14 mouse cellular contexts compared by ENCODE assay signal in the genomic region with DNA sequence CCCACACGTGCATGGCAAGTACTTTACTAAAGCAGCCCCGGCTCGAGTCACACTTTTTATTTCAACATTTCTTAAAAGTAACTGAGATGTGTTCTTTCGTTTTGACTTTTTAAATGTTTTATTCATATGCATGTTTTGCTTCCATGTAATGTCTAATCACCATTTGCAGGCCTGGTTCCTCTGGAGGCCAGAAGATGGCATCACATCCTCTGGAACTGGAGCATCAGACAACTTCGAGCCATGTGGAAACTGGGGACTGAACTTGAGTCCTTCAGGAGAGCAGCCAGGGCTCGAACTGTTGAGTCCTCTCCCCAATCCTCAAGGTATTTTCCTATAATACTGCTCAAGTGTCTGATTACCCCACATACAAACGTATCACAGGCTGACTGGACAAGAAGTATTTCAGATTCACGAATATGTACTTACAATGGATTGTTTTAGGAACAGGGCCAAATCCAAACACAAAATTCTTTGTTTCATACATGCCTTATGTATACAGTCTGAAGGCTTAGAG. TPM values are rescaled to one million over a fixed set of nuclear protein-coding genes. Genes with fewer than 3 reads are reported as not detected.
DNase-seq lines count a peak whose midpoint lies in the region; ATAC-seq and TF ChIP-seq lines count a peak whose summit lies in the region.
"Had no signal": no experiment of that assay in that cellular context is flagged by ENCODE, and none has a peak within 500 bp of the region (broad histone marks: within the 10 kb centered on the region; RNA-seq: fewer than 3 reads in every experiment).

No protein-coding gene starts in this region.

- H3K27ac ChIP-seq in cerebellum, adult 2 months (ENCODE audit: insufficient read depth, low read length) = no peak overlapping the region
- H3K27ac ChIP-seq in kidney, embryonic 14.5 days (ENCODE audit: low read depth, low read length) = no peak overlapping the region
- H3K27ac ChIP-seq: forebrain, embryonic 15.5 days; hindbrain, embryonic 14.5 days; limb, embryonic 13.5 days; midbrain, embryonic 12.5 days had no signal

- WGBS in cerebellum, adult 2 months = 60% methylated on average over 8 of the region's 8 CpGs
- WGBS in kidney, embryonic 14.5 days = 78% methylated on average over 8 of the region's 8 CpGs

- H3K4me3 ChIP-seq in cerebellum, adult 2 months (replicated peaks; ENCODE audit: insufficient read depth, low read depth, low read length) = no peak overlapping the region
- no peak overlapping the region for H3K4me3 ChIP-seq in kidney, embryonic 14.5 days (ENCODE audit: low read length)
- H3K4me3 ChIP-seq: forebrain, embryonic 15.5 days; limb, embryonic 13.5 days; midbrain, embryonic 12.5 days had no signal

- no peak for ATAC-seq in kidney, embryonic 14.5 days (ENCODE audit: low FRiP score, low TSS enrichment)
- ATAC-seq: forebrain, embryonic 15.5 days had no signal

- peak; percentile 38; the same call in 1 of the 2 replicates for TF ChIP-seq CTCF in cerebellum, adult 2 months (IDR thresholded peaks at IDR 0.05; ENCODE audit: borderline replicate concordance, insufficient read depth, low read depth, low read length)

- H3K9ac ChIP-seq in kidney, embryonic 14.5 days (ENCODE audit: low read depth, low read length) = no peak overlapping the region
- H3K9ac ChIP-seq: forebrain, embryonic 15.5 days; hindbrain, embryonic 14.5 days; limb, embryonic 13.5 days; midbrain, embryonic 12.5 days had no signal

- H3K36me3 ChIP-seq in kidney, embryonic 14.5 days (ENCODE audit: control insufficient read depth, insufficient read depth, low read length) = peaks cover 33% of the 10 kb centered on the region

- no peaks in the 10 kb centered on the region for H3K27me3 ChIP-seq in cerebellum, adult 2 months (ENCODE audit: control insufficient read depth, insufficient read depth, low read length)
- no peaks in the 10 kb centered on the region for H3K27me3 ChIP-seq in kidney, embryonic 14.5 days (ENCODE audit: control insufficient read depth, insufficient read depth, low read length)
- H3K27me3 ChIP-seq: forebrain, embryonic 15.5 days; limb, embryonic 13.5 days; midbrain, embryonic 12.5 days had no signal

- H3K9me3 ChIP-seq in kidney, embryonic 14.5 days (ENCODE audit: control insufficient read depth, low read length) = no peaks in the 10 kb centered on the region
- H3K9me3 ChIP-seq: forebrain, embryonic 15.5 days; limb, embryonic 13.5 days; midbrain, embryonic 12.5 days had no signal

- no peak for TF ChIP-seq POLR2A in cerebellum, adult 2 months (IDR thresholded peaks at IDR 0.05; ENCODE audit: borderline replicate concordance, insufficient read depth, low read length)

- H3K4me2 ChIP-seq in kidney, embryonic 14.5 days (replicated peaks; ENCODE audit: low read depth, low read length) = no peak overlapping the region
- H3K4me2 ChIP-seq: forebrain, embryonic 15.5 days; hindbrain, embryonic 14.5 days; limb, embryonic 13.5 days; midbrain, embryonic 12.5 days had no signal

- H3K4me1 ChIP-seq in cerebellum, adult 2 months (ENCODE audit: control insufficient read depth, insufficient read depth, low read length) = 0 out of 2 replicates have a peak, but pooled peaks cover 3% of the 10 kb centered on the region
- H3K4me1 ChIP-seq in kidney, embryonic 14.5 days (ENCODE audit: control insufficient read depth, insufficient read depth, low read length) = no peaks in the 10 kb centered on the region
- H3K4me1 ChIP-seq: forebrain, embryonic 15.5 days; midbrain, embryonic 12.5 days had no signal

- no peak for DNase-seq in cerebellum, adult 2 months
- DNase-seq in cerebellum, adult 8-10 months = no peak
- DNase-seq in kidney, postnatal 10 days = peak; percentile 14
- peak; percentile 73 for DNase-seq in 416B (ENCODE audit: low read depth)
- peak; percentile 63 for DNase-seq in brain, adult 2 months (ENCODE audit: low read depth, low spot score)
- DNase-seq in c-Kit-positive CD71-positive TER-119-positive erythroid progenitor cells, embryonic 14.5 days (ENCODE audit: low spot score) = no peak
- DNase-seq in adrenal gland, adult 8-10 months = no peak
- DNase-seq: B cell, adult 2 months; right cerebral cortex, postnatal 14 days had no signal

RNA-seq across cellular contexts. Expression of gene Tbc1d15, which starts 10.1 kb away (rescaled TPM):
- 40.8 and 41.8 TPM in 2 replicates for polyA plus RNA-seq in cerebellum, adult 2 months (2012; rRNA removed)
- 37.4 and 67.5 TPM in 2 replicates for polyA plus RNA-seq in kidney, embryonic 14.5 days (2014; fragmentation: Nextera tagmentation; extraction: Ambion mirVana)
- 100 to 1,000 TPM in 1 of 4 experiments, 10 to 100 TPM in 3; 85.9 to 102 (median 92.8) TPM for total RNA-seq in adrenal gland, adult 8-10 months (2022)

RNA-seq across cellular contexts. Expression of gene Tph2, which starts 56.3 kb away (rescaled TPM):
- 6.7 and 6.9 TPM in 2 replicates for polyA plus RNA-seq in cerebellum, adult 2 months (2012; rRNA removed)
- polyA plus RNA-seq in kidney, embryonic 14.5 days (2014; fragmentation: Nextera tagmentation; extraction: Ambion mirVana) = not detected in 2 replicates
- total RNA-seq in adrenal gland, adult 8-10 months (2022) = 1 to 10 TPM in 1 of 4 experiments, under 1 TPM in 1, not detected in 2; 0.77 to 1.7 TPM

Comparison
In these comparisons a context has a peak if more than half of its experiments do, and no peak if none do; other contexts are left out.
1. DNase-seq: peak in kidney, postnatal 10 days (single experiment), 416B (single experiment) and brain, adult 2 months (single experiment); none in cerebellum, adult 2 months (0 of 2), cerebellum, adult 8-10 months (single experiment), c-Kit-positive CD71-positive TER-119-positive erythroid progenitor cells, embryonic 14.5 days (single experiment) and adrenal gland, adult 8-10 months (single experiment).